Mouse (Mus musculus) layer of hippocampus, postnatal 25 days (tissue): ENCODE data around the gene Peg10. TPM values are rescaled to one million over a fixed set of nuclear protein-coding genes. Genes with fewer than 3 reads are reported as not detected.

Experiments used
- DNase-seq, 2 experiments: peaks; one replicate each; pipeline ENCODE4 v3.0.0; 2022; ENCODE audit warnings: mixed read lengths in 2 of 2, low spot score in 1 of 2; ENCODE audit errors: extremely low spot score in 1 of 2
- total RNA-seq, 2 experiments: library from RNA; stranded (reverse); gene quantifications; 2 replicates each; pipeline ENCODE4 v1.2.3; 2021

Peg10 gene
- 1 to 10 TPM; 6.0 to 6.8 TPM for total RNA-seq

GRCm38 (mm10) chr6:4746696-4747439 is at the start of gene Peg10, which contains the start of gene Sgce:
TSS of gene Peg10 (plus strand) at chr6:4747306.
TSS of gene Sgce (minus strand) at chr6:4747207.
- DNase-seq = peak; percentile 66 to 75

DNA sequence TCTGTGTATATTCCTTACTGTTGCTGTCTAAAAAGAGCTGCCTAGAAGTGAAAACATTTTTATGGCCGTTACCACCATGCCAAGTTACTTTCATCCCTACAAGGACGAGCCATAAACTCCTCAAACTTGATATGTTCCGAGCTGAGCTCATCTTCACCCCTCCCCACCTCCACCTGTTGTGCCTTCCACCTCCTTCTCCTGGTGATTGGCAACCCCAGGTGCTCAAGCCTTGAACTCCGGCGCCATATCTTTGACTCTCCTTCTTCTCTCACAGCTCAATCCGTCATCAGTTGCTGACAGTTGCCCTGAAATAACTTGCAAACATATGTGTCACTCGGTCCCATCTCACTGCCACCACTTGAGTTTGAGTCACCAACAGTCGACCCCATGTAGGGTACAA is 45.5 kb upstream of the Peg10 start:
- DNase-seq = no peak

- DNase-seq = no peak
Observed at GRCm38 (mm10) chr6:4703908-4704307, 43.2 kb upstream of the Peg10 start.

GRCm38 (mm10) chr6:4706415-4706814 is 40.7 kb upstream of the Peg10 start:
- no peak for DNase-seq

DNA sequence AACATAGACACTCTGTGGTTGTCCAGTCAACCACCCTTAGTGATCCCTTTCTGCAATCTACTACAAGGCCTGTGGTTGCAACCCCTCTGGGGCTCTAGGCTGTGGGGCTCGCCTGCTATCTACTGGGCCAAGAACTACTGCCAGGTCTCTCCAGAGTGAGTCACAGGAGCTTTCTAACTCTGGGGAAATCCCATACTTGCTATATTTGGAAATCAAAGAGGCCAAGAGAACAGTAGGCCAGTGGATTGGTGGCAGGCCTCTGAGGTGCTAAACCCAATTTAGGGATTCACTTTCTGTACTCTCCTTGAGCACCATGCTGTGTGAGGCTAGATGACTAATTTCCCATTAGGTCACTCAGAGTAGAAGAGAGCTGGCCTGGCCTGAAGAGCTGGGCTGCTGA is 38.1 kb upstream of the Peg10 start:
- no peak for DNase-seq

GRCm38 (mm10) chr6:4716171-4716570 is 30.9 kb upstream of the Peg10 start:
- DNase-seq = no peak

DNA sequence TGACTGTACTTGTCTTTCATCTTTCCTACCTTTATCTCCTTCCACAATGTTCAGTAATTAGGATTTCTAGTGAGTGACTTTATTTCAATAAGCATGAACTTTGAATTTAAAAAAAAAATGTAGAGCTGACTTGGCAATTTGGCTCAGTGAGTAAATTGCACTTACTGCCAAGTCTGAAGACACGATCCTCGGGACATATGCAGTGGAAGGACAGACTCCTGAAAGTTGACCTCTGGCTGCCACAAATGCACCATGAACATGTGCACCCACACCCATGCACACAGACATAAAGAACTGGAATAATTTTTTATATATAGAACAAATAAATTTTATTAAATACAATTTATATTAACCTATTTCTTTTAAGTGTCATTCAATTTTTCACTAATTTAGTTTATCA is 29.8 kb upstream of the Peg10 start:
- DNase-seq = no peak

GRCm38 (mm10) chr6:4722142-4722541 is 25.0 kb upstream of the Peg10 start:
- DNase-seq = no peak

- DNase-seq = no peak
Observed at GRCm38 (mm10) chr6:4722739-4723138, 24.4 kb upstream of the Peg10 start.

GRCm38 (mm10) chr6:4723998-4724757 is 22.9 kb upstream of the Peg10 start:
- no peak for DNase-seq

DNA sequence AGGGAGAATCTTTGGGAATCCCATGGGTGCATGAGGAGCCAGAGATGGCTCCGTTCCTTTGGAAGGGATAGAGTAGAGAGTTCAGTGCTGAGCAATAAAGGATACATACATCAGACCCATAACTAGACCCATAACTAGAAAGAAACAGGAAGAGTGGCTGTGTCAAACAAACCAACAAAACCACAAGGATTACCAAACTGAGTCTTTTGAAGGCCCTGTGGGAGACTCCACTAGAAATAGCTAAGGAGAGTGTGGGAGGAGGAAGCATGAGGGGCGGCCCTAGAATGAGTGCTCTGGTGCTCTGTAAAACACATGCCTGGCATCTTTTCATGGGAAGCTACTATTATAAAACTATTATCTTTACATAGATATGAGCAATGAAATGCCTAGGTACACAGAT is 18.8 kb upstream of the Peg10 start:
- no peak for DNase-seq

- no peak for DNase-seq
Observed at GRCm38 (mm10) chr6:4731675-4732074, 15.4 kb upstream of the Peg10 start.

- DNase-seq = no peak
Observed at GRCm38 (mm10) chr6:4733208-4733607, 13.9 kb upstream of the Peg10 start.

GRCm38 (mm10) chr6:4736372-4736771 is 10.7 kb upstream of the Peg10 start:
- no peak for DNase-seq

DNA sequence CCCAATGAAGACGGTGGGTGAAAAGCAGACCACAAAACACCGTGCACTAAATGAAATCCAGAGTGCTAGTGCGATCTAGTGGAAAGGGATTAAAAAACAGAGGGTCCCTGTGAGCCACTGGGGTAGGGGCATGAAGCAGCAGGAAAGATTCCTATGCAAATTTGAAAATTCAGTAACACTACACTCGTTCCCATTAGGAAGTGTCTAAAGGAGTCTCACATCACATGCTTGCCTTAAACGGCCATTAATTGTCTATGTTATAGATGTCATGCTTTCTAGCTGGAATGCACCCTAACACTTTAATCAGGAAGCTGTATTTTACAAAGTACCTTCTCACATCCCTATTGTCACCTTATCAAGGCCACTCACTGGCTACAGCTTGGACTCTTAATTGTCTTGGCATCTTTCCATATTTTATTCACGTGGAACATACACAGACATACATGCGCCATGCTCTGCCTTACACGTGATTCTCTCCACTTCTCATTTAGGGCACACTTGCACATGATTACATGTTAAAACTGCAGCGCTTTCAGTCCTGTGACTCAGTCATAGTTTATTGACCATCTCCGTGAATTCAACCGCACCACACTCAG is 9.0 kb upstream of the Peg10 start:
- DNase-seq = no peak

- no peak for DNase-seq
Observed at GRCm38 (mm10) chr6:4738717-4739116, 8.4 kb upstream of the Peg10 start.

DNA sequence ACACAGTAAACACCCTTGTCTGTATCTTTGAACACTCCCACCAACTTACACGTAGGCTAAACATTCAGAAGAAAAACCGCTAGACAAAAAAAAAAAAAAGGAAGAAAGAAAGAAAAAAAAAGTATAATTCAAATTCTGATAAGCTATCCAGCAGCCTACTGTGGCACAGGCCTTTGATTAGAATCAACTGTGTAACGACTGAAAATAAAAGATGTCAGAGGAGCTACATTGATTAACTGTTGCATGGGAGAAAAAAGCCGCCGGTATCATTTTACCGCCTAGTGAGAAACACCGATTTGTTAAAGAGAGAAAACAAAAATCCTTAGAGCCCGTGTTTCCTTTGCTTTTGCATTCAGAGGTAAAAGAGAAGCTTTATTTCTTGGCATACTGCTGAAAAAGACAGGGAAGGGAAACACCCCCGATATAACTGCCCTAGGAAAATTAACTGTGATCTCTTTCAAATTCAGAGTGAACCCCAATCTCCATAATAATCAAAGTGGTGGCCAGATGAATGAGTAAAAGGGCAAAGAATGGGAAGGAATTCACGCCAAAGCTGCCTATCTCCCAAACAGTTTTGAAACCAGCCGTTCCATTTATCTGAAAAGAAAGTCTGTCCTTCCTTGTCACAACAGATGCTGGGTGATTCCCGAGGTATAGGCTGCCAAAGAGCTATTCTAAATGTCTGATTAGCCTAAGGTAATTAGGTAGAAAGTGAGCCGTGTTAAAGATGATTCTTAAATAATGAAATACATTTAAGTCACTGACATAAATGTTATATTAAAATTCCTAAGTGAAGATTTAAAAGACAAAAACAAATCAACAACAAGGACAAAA is 7.4 kb upstream of the Peg10 start:
- DNase-seq = no peak

- DNase-seq = peak in 1 of 2 experiments; percentile 24
Observed at GRCm38 (mm10) chr6:4740511-4740910, 6.6 kb upstream of the Peg10 start.

- no peak for DNase-seq
Observed at GRCm38 (mm10) chr6:4746036-4746695, 940 bp upstream of the Peg10 start.
